Mouse (Mus musculus): ENCODE results near the gene Hdac5. TPM values are rescaled to one million over a fixed set of nuclear protein-coding genes. Genes with fewer than 3 reads are reported as not detected.

The Hdac5 gene
- polyA plus RNA-seq, 1 experiment: 194 TPM

DNA sequence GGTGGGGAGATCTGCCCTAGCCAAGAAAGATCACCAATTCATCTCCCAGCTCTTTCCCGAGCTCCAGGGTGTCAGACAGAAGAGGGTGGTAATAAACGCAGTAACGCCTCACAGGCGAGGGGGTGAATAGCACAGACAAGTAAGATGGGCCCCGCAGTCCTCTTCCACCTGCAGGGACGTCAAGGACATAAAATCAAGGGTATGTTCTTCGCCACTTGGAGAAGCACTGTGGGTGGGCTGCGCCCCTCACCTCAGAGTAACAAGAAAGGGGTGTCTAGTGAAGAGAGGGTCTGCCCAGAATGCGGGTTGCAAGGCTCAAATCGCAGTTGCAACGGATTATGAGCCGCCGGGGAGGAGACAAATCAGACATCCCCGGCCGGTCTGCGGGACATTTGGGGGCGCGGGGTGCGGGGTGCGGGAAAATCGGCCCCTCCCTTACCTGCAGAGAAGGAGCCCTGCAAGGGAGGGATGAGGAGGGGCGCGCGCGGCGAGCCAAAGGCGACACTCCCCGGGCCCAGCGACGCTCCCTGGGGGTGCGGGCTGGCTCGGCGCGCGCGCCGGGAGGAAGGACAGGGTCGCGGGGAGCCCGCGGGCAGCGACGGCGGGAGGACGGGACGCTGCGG is 524 bp downstream of the Hdac5 start:
- Histone ChIP-seq H3K4me1 (ENCODE audit: control insufficient read depth, insufficient read depth, low read length) (peaks cover 29% of the 10 kb centered on the region), H3K27me3 (ENCODE audit: control insufficient read depth, insufficient read depth, low read length) (no peaks in the 10 kb centered on the region), H3K27ac (ENCODE audit: insufficient read depth, low read length) (peak overlapping the region; percentile 78), H3K4me3 (replicated peaks; ENCODE audit: insufficient read depth, low read depth, low read length) (peak overlapping the region; percentile 98)
- peak; percentile 46 to 61 for DNase-seq
- under 1% methylated on average over 47 of the region's 47 CpGs for WGBS
- TF ChIP-seq CTCF (IDR thresholded peaks at IDR 0.05; ENCODE audit: borderline replicate concordance, insufficient read depth, low read depth, low read length) (no peak), POLR2A (IDR thresholded peaks at IDR 0.05; ENCODE audit: borderline replicate concordance, insufficient read depth, low read length) (no peak)

DNA sequence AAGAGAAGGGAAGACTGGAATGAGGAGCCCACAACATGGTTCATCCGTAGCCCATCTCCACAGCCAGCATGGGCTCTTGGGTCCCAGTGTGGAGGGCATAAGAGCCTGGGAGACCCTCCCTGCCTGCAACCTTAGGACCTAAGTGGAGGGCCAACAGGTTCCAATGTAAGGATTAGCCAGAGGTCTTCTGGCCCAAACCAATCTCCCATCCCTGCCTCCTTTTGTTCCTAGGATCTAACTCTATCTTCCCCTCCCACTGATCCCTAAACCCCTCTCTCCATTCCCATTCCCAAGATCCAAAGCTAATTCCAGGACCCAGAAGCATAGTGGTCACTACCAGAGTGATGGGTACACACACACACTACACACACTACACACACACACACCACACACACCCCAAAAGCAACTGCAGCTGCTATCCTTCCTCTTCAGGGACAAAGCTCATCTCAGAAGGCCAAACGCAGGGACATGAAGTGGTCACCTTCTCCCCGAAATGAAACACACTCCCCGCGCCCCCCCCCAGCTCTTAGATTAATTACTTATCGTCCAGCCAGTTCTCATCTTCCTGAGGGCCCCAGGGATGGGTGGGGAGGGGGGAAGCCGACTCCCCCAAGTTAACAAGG is 1.2 kb downstream of the Hdac5 start:
- Histone ChIP-seq H3K27ac (ENCODE audit: insufficient read depth, low read length) (peak overlapping the region; percentile 78; the same call in 1 of the 2 replicates), H3K4me1 (ENCODE audit: control insufficient read depth, insufficient read depth, low read length) (peaks cover 36% of the 10 kb centered on the region)

DNA sequence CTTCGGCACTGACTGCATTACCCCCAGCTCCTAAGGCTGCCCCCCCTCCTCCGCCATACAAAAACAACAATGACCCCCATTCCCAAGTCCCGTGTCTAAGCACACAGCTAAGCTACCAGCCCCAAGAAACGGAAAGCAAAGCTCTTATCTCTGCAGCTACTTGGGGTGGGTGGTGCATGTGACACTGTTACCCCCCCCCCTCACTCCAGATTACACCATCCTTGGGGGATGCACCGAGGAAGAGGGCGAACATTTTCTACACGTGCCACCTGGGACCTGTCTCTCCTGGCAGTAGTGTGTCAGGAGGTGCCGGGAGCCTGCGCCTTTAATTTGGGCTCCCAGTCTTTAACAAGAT is 1.8 kb downstream of the Hdac5 start:
- DNase-seq: peak in 1 of 2 experiments; percentile 25
- WGBS: 6% methylated on average over 9 of the region's 9 CpGs
- peaks cover 41% of the 10 kb centered on the region for H3K4me1 ChIP-seq (ENCODE audit: control insufficient read depth, insufficient read depth, low read length)
- TF ChIP-seq CTCF (IDR thresholded peaks at IDR 0.05; ENCODE audit: borderline replicate concordance, insufficient read depth, low read depth, low read length): no peak
- no peak for TF ChIP-seq POLR2A (IDR thresholded peaks at IDR 0.05; ENCODE audit: borderline replicate concordance, insufficient read depth, low read length)
- H3K27me3 ChIP-seq (ENCODE audit: control insufficient read depth, insufficient read depth, low read length): no peaks in the 10 kb centered on the region
- H3K27ac ChIP-seq (ENCODE audit: insufficient read depth, low read length): no peak overlapping the region
- peak overlapping the region; percentile 98 for H3K4me3 ChIP-seq (replicated peaks; ENCODE audit: insufficient read depth, low read depth, low read length)

More for the DNA sequence above, 1.2 kb downstream of the Hdac5 start:
- no peak for TF ChIP-seq CTCF (IDR thresholded peaks at IDR 0.05; ENCODE audit: borderline replicate concordance, insufficient read depth, low read depth, low read length)
- TF ChIP-seq POLR2A (IDR thresholded peaks at IDR 0.05; ENCODE audit: borderline replicate concordance, insufficient read depth, low read length): no peak
- Histone ChIP-seq H3K27me3 (ENCODE audit: control insufficient read depth, insufficient read depth, low read length) (no peaks in the 10 kb centered on the region), H3K4me3 (replicated peaks; ENCODE audit: insufficient read depth, low read depth, low read length) (peak overlapping the region; percentile 98)
- WGBS: 2% methylated on average over 7 of the region's 7 CpGs
- peak in 1 of 2 experiments; percentile 30 for DNase-seq

- peak overlapping the region; percentile 98 for H3K4me3 ChIP-seq (replicated peaks; ENCODE audit: insufficient read depth, low read depth, low read length)
- no peak overlapping the region for H3K27ac ChIP-seq (ENCODE audit: insufficient read depth, low read length)
- no peaks in the 10 kb centered on the region for H3K27me3 ChIP-seq (ENCODE audit: control insufficient read depth, insufficient read depth, low read length)
- no peak for TF ChIP-seq CTCF (IDR thresholded peaks at IDR 0.05; ENCODE audit: borderline replicate concordance, insufficient read depth, low read depth, low read length)
- TF ChIP-seq POLR2A (IDR thresholded peaks at IDR 0.05; ENCODE audit: borderline replicate concordance, insufficient read depth, low read length): no peak
- peak in 1 of 2 experiments; percentile 46 for DNase-seq
- H3K4me1 ChIP-seq (ENCODE audit: control insufficient read depth, insufficient read depth, low read length): peaks cover 46% of the 10 kb centered on the region
- WGBS: 6% methylated on average over 12 of the region's 12 CpGs
These were observed 2.4 kb downstream of the Hdac5 start for GRCm38 (mm10) chr11:102227270-102228190.

DNA sequence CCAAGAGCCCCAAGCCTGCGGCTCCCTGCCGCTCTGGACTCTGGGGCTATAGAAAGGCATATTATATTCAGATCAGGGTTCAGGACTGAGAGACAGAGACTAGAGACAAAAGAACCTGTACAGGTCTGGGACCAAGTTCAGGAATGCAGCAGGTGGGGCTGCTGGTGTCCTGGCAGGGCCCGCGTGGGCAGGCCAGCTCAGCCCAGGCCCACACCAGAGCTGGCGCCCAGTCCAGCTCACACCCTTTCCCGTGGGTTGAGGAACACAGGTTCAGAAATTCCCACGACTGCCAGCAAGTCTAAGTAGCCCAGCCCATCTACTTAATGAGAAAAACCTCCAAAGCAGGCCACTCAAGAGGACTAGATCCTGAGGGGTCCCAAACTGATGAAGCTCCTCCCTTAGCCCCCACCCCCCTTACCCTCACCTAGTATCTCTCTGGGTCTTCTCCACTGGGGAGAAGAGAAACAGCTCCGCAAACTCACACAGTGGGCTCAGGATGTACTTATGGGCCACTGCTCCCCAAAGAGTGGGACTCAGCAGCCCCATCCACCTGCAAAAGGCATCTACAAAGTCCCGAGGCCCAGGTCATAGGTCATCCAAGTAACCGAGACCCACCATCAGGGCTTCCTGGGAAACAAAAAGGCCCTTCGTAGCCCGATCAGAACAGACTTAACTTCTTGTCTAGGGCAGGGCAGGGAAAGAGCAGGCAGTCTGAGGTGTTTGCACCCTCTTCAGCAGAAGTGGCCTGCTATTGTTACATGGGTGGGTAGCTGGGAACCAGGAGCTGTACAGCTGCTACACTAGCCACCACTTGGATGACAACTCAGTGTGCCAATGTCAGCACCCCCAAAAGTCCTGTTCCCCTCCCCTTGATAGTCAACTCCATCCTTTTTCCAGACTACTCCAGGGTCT is 3.6 kb downstream of the Hdac5 start:
- peak; percentile 46 to 68 for DNase-seq
- no peak for TF ChIP-seq POLR2A (IDR thresholded peaks at IDR 0.05; ENCODE audit: borderline replicate concordance, insufficient read depth, low read length)
- no peak for TF ChIP-seq CTCF (IDR thresholded peaks at IDR 0.05; ENCODE audit: borderline replicate concordance, insufficient read depth, low read depth, low read length)
- peaks cover 57% of the 10 kb centered on the region for H3K4me1 ChIP-seq (ENCODE audit: control insufficient read depth, insufficient read depth, low read length)
- no peaks in the 10 kb centered on the region for H3K27me3 ChIP-seq (ENCODE audit: control insufficient read depth, insufficient read depth, low read length)
- WGBS: 45% methylated on average over 12 of the region's 12 CpGs
- H3K27ac ChIP-seq (ENCODE audit: insufficient read depth, low read length): no peak overlapping the region
- no peak overlapping the region for H3K4me3 ChIP-seq (replicated peaks; ENCODE audit: insufficient read depth, low read depth, low read length)

DNA sequence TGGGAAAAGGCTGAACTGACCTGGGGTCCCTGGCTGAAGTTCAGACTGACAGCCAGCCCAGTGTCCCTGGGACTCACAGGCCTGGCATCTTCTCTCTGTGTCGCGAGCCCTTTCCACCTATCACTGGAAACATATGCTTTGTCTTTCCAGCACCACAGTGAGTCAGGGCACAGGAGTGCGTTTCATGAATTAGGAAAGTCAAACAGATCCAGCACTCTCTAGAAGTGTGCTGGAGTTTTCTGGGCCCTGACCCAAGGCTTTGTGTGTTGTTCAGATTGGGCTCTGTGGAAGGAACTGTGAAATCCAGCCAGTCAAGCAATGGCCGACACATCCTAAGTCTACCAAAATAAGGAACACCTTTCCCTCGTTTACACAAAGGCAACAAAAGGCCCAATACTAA is 4.7 kb downstream of the Hdac5 start:
- Histone ChIP-seq H3K4me3 (replicated peaks; ENCODE audit: insufficient read depth, low read depth, low read length) (no peak overlapping the region), H3K27ac (ENCODE audit: insufficient read depth, low read length) (no peak overlapping the region), H3K4me1 (ENCODE audit: control insufficient read depth, insufficient read depth, low read length) (peaks cover 65% of the 10 kb centered on the region), H3K27me3 (ENCODE audit: control insufficient read depth, insufficient read depth, low read length) (no peaks in the 10 kb centered on the region)
- TF ChIP-seq POLR2A (IDR thresholded peaks at IDR 0.05; ENCODE audit: borderline replicate concordance, insufficient read depth, low read length): no peak
- no peak for TF ChIP-seq CTCF (IDR thresholded peaks at IDR 0.05; ENCODE audit: borderline replicate concordance, insufficient read depth, low read depth, low read length)
- 14% methylated on average over 5 of the region's 5 CpGs for WGBS
- DNase-seq: no peak

DNA sequence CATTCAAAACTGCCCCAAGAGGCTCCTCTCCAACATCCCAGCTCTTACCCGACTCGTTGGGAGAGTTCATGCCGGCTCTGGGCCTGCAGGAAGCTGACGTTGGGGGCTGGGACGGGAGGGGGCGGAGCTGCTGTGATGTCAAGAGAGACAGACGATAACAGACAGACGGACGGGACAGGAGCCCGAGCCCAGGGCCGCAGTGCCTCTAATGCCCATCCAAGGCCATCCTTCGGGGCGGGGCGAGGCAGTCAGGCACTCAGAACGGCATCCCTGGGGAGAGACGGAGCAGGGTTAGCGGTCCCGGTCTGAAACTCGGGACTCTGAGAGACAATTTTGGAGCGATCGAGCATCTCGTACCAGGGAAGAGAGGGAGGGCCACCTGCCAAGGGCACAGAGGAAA is 5.3 kb downstream of the Hdac5 start:
- H3K27ac ChIP-seq (ENCODE audit: insufficient read depth, low read length): no peak overlapping the region
- TF ChIP-seq CTCF (IDR thresholded peaks at IDR 0.05; ENCODE audit: borderline replicate concordance, insufficient read depth, low read depth, low read length) (no peak), POLR2A (IDR thresholded peaks at IDR 0.05; ENCODE audit: borderline replicate concordance, insufficient read depth, low read length) (no peak)
- no peaks in the 10 kb centered on the region for H3K27me3 ChIP-seq (ENCODE audit: control insufficient read depth, insufficient read depth, low read length)
- peak overlapping the region; percentile 9 for H3K4me3 ChIP-seq (replicated peaks; ENCODE audit: insufficient read depth, low read depth, low read length)
- WGBS: 5% methylated on average over 22 of the region's 22 CpGs
- peaks cover 70% of the 10 kb centered on the region for H3K4me1 ChIP-seq (ENCODE audit: control insufficient read depth, insufficient read depth, low read length)
- DNase-seq: peak in 1 of 2 experiments; percentile 47

Data from cerebellum, adult 2 months (tissue).